Mouse (Mus musculus): ENCODE measurements around the gene Ccrl2. TPM values are rescaled to one million over a fixed set of nuclear protein-coding genes. Genes with fewer than 3 reads are reported as not detected.

Ccrl2 gene
- polyA plus RNA-seq, 1 experiment from 2014 or later, result 49.0 TPM

DNA sequence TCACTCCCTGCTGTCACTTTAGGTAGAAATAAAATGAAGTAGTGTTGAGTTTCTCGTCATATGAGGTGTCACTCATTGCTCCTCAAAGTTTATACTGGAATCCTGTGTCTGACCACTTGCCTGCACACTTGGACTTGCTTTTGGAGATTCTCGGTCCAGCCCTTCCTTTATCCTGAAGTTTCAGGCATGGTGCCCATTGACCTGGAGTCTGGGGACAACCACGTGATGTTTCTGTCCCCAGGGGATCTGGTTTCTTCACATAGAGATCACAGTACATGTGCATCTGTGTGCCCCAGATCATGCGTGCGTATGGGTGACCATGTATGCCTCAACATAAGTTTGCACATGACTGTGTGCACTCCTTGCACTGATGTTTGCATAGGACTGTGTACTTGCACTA is 15.1 kb downstream of the Ccrl2 start:
- ATAC-seq, result no peak
- H3K9ac ChIP-seq (replicated peaks; ENCODE audit: low read depth), result no peak overlapping the region
- no peaks in the 10 kb centered on the region for H3K4me1 ChIP-seq (ENCODE audit: insufficient read depth, low read depth, low read length)
- H3K9me3 ChIP-seq (ENCODE audit: low read length), result no peaks in the 10 kb centered on the region
- no peaks in the 10 kb centered on the region for H3K27me3 ChIP-seq (replicated peaks; ENCODE audit: insufficient read depth, low read length)
- no peak overlapping the region for H3K4me2 ChIP-seq (replicated peaks; ENCODE audit: low read depth, low read length)
- DNase-seq (ENCODE audit: low spot score), result no peak
- no peak for TF ChIP-seq EP300 (IDR thresholded peaks at IDR 0.05)
- TF ChIP-seq CTCF (IDR thresholded peaks at IDR 0.05), result no peak
- H3K4me3 ChIP-seq (ENCODE audit: low read depth, low read length), result no peak overlapping the region
- no peaks in the 10 kb centered on the region for H3K36me3 ChIP-seq (ENCODE audit: insufficient read depth, low read length)
- no peak overlapping the region for H3K27ac ChIP-seq (ENCODE audit: low read length)
- WGBS, result 74% methylated on average over 5 of the region's 5 CpGs

DNA sequence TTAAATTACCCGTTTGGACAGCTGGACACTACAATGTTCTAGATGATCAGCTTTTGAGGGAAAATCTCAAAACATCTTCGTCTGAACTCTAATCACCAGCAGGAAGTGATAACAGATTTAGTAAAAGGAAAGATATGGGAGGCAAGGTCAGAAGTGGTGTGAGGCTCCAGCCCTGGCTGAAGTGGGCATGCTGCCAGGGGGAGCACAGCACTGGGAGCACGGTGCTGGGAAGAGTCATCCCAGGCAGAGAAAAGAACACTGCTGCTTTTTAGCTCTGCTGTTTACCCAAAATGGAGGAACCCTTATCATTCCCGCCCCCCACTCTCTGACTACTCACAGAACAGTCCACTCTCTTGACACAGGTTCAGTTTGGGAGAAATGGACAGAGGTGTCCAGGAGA is 17.4 kb downstream of the Ccrl2 start:
- 48% methylated on average over 4 of the region's 4 CpGs for WGBS
- DNase-seq (ENCODE audit: low spot score) (no peak), ATAC-seq (no peak)
- TF ChIP-seq CTCF (IDR thresholded peaks at IDR 0.05) (no peak), EP300 (IDR thresholded peaks at IDR 0.05) (no peak)
- Histone ChIP-seq H3K4me3 (ENCODE audit: low read depth, low read length) (no peak overlapping the region), H3K27ac (ENCODE audit: low read length) (no peak overlapping the region), H3K4me1 (ENCODE audit: insufficient read depth, low read depth, low read length) (no peaks in the 10 kb centered on the region), H3K27me3 (replicated peaks; ENCODE audit: insufficient read depth, low read length) (no peaks in the 10 kb centered on the region), H3K9ac (replicated peaks; ENCODE audit: low read depth) (no peak overlapping the region), H3K9me3 (ENCODE audit: low read length) (no peaks in the 10 kb centered on the region), H3K36me3 (ENCODE audit: insufficient read depth, low read length) (no peaks in the 10 kb centered on the region), H3K4me2 (replicated peaks; ENCODE audit: low read depth, low read length) (no peak overlapping the region)

DNA sequence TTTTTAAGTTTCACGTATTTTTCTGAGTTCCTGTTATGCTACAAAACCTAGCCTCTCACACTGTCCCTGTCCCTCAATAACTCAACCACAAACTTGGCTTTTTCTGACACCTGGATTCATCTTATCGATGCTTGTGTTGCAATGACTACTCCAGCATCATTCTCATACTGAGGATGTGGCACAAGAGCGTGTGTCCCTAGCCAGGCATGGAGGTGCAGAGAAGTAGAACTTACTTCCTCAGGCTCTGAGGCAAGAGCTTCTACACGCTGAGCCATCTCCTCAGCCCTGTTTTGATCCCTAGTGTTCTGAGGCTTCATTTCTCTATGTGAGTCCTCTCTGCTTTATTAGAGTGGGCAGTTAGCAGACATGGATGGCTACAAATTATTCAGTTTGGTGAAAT is 23.6 kb downstream of the Ccrl2 start:
- Histone ChIP-seq H3K4me3 (ENCODE audit: low read depth, low read length) (no peak overlapping the region), H3K36me3 (ENCODE audit: insufficient read depth, low read length) (no peaks in the 10 kb centered on the region), H3K4me2 (replicated peaks; ENCODE audit: low read depth, low read length) (no peak overlapping the region), H3K4me1 (ENCODE audit: insufficient read depth, low read depth, low read length) (no peaks in the 10 kb centered on the region), H3K27ac (ENCODE audit: low read length) (no peak overlapping the region), H3K9ac (replicated peaks; ENCODE audit: low read depth) (no peak overlapping the region), H3K9me3 (ENCODE audit: low read length) (no peaks in the 10 kb centered on the region), H3K27me3 (replicated peaks; ENCODE audit: insufficient read depth, low read length) (no peaks in the 10 kb centered on the region)
- DNase-seq (ENCODE audit: low spot score), result no peak
- no peak for ATAC-seq
- no peak for TF ChIP-seq CTCF (IDR thresholded peaks at IDR 0.05)
- 84% methylated on average over 4 of the region's 4 CpGs for WGBS

DNA sequence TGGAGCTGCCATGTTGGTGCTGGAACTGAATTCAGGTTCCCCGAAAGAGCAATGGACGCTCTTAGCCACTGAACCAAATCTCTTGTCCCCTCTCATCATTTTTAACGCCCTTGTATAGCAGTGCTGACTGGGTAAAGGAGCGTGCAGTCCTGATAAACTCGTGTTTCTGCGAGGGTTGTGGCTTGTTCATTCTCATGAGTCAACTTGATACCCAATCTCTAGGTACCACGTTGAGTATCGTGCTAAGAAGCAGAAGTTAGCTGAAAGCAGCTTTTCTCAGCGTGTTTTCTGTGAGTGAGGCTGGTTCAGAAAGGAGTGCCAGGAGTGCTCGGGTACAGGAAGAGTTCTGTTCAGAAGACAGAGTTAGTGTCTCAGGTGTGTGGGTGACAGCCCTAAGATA is 30.5 kb downstream of the Ccrl2 start:
- no peak overlapping the region for H3K4me3 ChIP-seq (ENCODE audit: low read depth, low read length)
- no peak overlapping the region for H3K9ac ChIP-seq (replicated peaks; ENCODE audit: low read depth)
- ATAC-seq (no peak), DNase-seq (ENCODE audit: low spot score) (no peak)
- H3K4me1 ChIP-seq (ENCODE audit: insufficient read depth, low read depth, low read length), result no peaks in the 10 kb centered on the region
- no peak overlapping the region for H3K27ac ChIP-seq (ENCODE audit: low read length)
- H3K27me3 ChIP-seq (replicated peaks; ENCODE audit: insufficient read depth, low read length), result no peaks in the 10 kb centered on the region
- H3K9me3 ChIP-seq (ENCODE audit: low read length), result no peaks in the 10 kb centered on the region
- no peaks in the 10 kb centered on the region for H3K36me3 ChIP-seq (ENCODE audit: insufficient read depth, low read length)
- 85% methylated on average over 10 of the region's 10 CpGs for WGBS
- H3K4me2 ChIP-seq (replicated peaks; ENCODE audit: low read depth, low read length), result no peak overlapping the region
- TF ChIP-seq EP300 (IDR thresholded peaks at IDR 0.05) (no peak), CTCF (IDR thresholded peaks at IDR 0.05) (no peak)

DNA sequence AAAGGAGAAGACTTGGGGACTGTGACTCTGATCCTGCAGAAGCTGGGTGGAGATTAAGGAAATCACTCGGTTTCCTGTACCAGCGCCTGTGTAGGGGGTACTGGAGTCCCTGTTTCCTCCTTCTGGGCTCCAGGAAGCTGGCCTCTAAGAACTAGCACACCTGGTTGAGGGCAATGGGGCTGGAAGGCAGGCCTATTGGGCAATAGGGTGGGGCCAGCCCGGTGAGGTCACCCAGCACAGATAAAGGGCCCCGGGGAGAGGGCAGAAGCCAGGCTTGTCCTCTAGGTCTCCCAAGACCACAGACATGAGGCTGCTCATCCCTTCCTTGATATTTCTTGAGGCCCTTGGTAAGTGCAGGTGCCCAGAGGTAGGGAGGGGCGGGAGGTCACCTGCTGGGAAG is 38.3 kb downstream of the Ccrl2 start, which contains the start of gene Ltf:
Ltf (plus strand) TSS at position 250 of the 400 bp plus-strand sequence.
- TF ChIP-seq EP300 (IDR thresholded peaks at IDR 0.05), result no peak
- no peak for TF ChIP-seq CTCF (IDR thresholded peaks at IDR 0.05)
- DNase-seq (ENCODE audit: low spot score) (no peak), ATAC-seq (peak; percentile 32)
- Histone ChIP-seq H3K9me3 (ENCODE audit: low read length) (no peaks in the 10 kb centered on the region), H3K36me3 (ENCODE audit: insufficient read depth, low read length) (no peaks in the 10 kb centered on the region), H3K4me3 (ENCODE audit: low read depth, low read length) (no peak within 1 kb of the TSS), H3K4me1 (ENCODE audit: insufficient read depth, low read depth, low read length) (peaks cover 4% of the 10 kb centered on the region; the same call in 1 of the 2 replicates), H3K4me2 (replicated peaks; ENCODE audit: low read depth, low read length) (no peak within 1 kb of the TSS), H3K27ac (ENCODE audit: low read length) (no peak within 1 kb of the TSS), H3K9ac (replicated peaks; ENCODE audit: low read depth) (no peak within 1 kb of the TSS), H3K27me3 (replicated peaks; ENCODE audit: insufficient read depth, low read length) (no peaks in the 10 kb centered on the region)
- WGBS, result 43% methylated on average over 5 of the region's 5 CpGs

DNA sequence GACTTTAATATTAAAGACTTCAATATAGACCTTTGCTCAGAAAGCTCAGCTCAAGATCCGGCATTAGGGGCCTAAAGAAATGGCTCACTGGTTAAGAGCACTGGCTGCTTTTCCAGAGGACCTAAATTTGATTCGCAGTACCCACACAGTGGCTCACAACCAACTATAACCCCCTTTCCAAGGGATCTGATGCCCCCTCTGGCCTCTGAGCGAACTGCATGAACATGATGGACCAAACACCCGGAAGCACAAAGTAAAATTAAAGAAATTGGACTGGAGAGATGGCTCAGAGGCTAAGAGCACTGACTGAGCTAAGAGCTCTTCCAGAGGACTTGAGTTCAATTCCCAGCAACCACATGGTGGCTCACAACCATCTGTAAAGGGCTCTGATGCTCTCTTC is 41.7 kb downstream of the Ccrl2 start:
- Histone ChIP-seq H3K9me3 (ENCODE audit: low read length) (no peaks in the 10 kb centered on the region), H3K4me1 (ENCODE audit: insufficient read depth, low read depth, low read length) (peaks cover 4% of the 10 kb centered on the region; the same call in 1 of the 2 replicates), H3K36me3 (ENCODE audit: insufficient read depth, low read length) (no peaks in the 10 kb centered on the region), H3K4me3 (ENCODE audit: low read depth, low read length) (no peak overlapping the region), H3K9ac (replicated peaks; ENCODE audit: low read depth) (no peak overlapping the region), H3K4me2 (replicated peaks; ENCODE audit: low read depth, low read length) (no peak overlapping the region), H3K27me3 (replicated peaks; ENCODE audit: insufficient read depth, low read length) (no peaks in the 10 kb centered on the region), H3K27ac (ENCODE audit: low read length) (no peak overlapping the region)
- DNase-seq (ENCODE audit: low spot score) (no peak), ATAC-seq (no peak)
- 86% methylated on average over 4 of the region's 4 CpGs for WGBS
- TF ChIP-seq EP300 (IDR thresholded peaks at IDR 0.05), result no peak
- peak; percentile 34; the same call in 1 of the 2 replicates for TF ChIP-seq CTCF (IDR thresholded peaks at IDR 0.05)

DNA sequence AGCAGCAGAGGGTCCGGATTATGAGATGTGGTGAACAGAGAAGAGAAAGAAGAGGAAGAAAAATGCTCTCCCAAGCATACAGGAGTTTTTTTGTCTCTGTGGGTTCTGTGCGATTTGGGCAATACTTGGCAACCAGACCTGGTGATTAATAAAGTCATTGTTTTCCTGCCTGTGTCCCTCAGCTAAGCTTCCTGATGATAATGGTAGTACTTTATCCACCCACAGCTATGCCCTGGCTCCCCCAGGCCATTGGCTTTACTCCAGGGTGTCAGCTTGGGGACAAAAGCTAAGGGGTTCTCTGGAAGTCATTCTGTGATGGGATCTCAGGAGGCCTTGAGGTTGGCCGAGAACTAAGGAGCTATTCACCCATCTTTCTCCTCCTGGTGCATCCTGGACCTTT is 45.3 kb downstream of the Ccrl2 start:
- ATAC-seq, result peak; percentile 77
- WGBS, result 61% methylated on average over 3 of the region's 3 CpGs
- DNase-seq (ENCODE audit: low spot score), result peak; percentile 42

More for the DNA sequence above, 45.3 kb downstream of the Ccrl2 start:
- Histone ChIP-seq H3K9ac (replicated peaks; ENCODE audit: low read depth) (no peak overlapping the region), H3K27me3 (replicated peaks; ENCODE audit: insufficient read depth, low read length) (no peaks in the 10 kb centered on the region), H3K4me1 (ENCODE audit: insufficient read depth, low read depth, low read length) (no peaks in the 10 kb centered on the region; the same call in 1 of the 2 replicates), H3K36me3 (ENCODE audit: insufficient read depth, low read length) (no peaks in the 10 kb centered on the region), H3K4me3 (ENCODE audit: low read depth, low read length) (no peak overlapping the region), H3K9me3 (ENCODE audit: low read length) (no peaks in the 10 kb centered on the region), H3K4me2 (replicated peaks; ENCODE audit: low read depth, low read length) (no peak overlapping the region), H3K27ac (ENCODE audit: low read length) (peak overlapping the region; percentile 58; the same call in 1 of the 2 replicates)
- TF ChIP-seq CTCF (IDR thresholded peaks at IDR 0.05), result no peak
- peak; percentile 31; the same call in 1 of the 2 replicates for TF ChIP-seq EP300 (IDR thresholded peaks at IDR 0.05)
